Mouse (Mus musculus) kidney, adult 2 months (tissue): Measurements from ENCODE around the gene Ap3b1. TPM values are rescaled to one million over a fixed set of nuclear protein-coding genes. Genes with fewer than 3 reads are reported as not detected.
"Not testable (repeated sequence)": the region's sequence is repeated elsewhere in the genome, so short reads cannot be mapped to it uniquely, and the experiment has no call there.

Experiments
- DNase-seq: peaks from one replicate; pipeline ENCODE4 v3.0.0; 2021
- H3K27ac ChIP-seq: fragments of 200-500 bp; 2 replicates; pipeline ENCODE4 v1.5.1; 2012; ENCODE audit warnings: low read depth, low read length, control low read depth, inconsistent platforms; ENCODE audit not compliant: insufficient read depth
- H3K27me3 ChIP-seq: fragments of 200-500 bp; replicated peaks from 2 replicates; pipeline ENCODE4 v1.6.1; 2012; ENCODE audit warnings: mild to moderate bottlenecking, moderate library complexity, low read length, inconsistent platforms; ENCODE audit not compliant: control insufficient read depth, insufficient read depth
- H3K36me3 ChIP-seq: fragments of 200-500 bp; 2 replicates; pipeline ENCODE4 v1.6.1; 2012; ENCODE audit warnings: mild to moderate bottlenecking, moderate library complexity, low read length, inconsistent platforms; ENCODE audit not compliant: control insufficient read depth, insufficient read depth
- H3K4me1 ChIP-seq: fragments of 200-500 bp; 2 replicates; pipeline ENCODE4 v1.6.1; 2011; ENCODE audit warnings: low read length; ENCODE audit not compliant: control insufficient read depth, insufficient read depth
- H3K4me3 ChIP-seq: fragments of 200-500 bp; 2 replicates; pipeline ENCODE4 v1.5.1; 2011; ENCODE audit warnings: mild to moderate bottlenecking, low read depth, low read length, control low read depth; ENCODE audit not compliant: insufficient read depth
- CTCF ChIP-seq: fragments of 200-500 bp; conservative IDR thresholded peaks from 2 replicates; pipeline ENCODE4 v1.5.1; 2011; ENCODE audit warnings: low read depth, mild to moderate bottlenecking, control low read depth, low read length, moderate library complexity, mixed read lengths; ENCODE audit not compliant: insufficient read depth, insufficient read length
- POLR2A ChIP-seq: fragments of 200-500 bp; IDR thresholded peaks from one replicate; pipeline ENCODE4 v1.6.1; 2011; ENCODE audit warnings: low read depth, low read length, control low read depth
- WGBS: fragments of 180-500 bp; shearing (Covaris S2); methylation state at CpG from one replicate; pipeline ENCODE4 v1.1.7; 2018; 5-methylcytosine and 5-hydroxymethylcytosine counted together
- polyA plus RNA-seq: library from polyadenylated mRNA; depleted of rRNA; stranded (reverse); fragments of >200 nt; gene quantifications from 2 replicates; pipeline ENCODE4 v1.2.3, GENCODE M21; 2012; rRNA removed

Ap3b1 gene
- polyA plus RNA-seq, result 48.9 and 49.4 TPM in 2 replicates

GRCm38 (mm10) chr13:94358401-94359265 lies at the start of gene Ap3b1:
Gene Ap3b1 (plus strand): TSS chr13:94358960.
- WGBS, result under 1% methylated on average over 79 of the region's 79 CpGs
- H3K4me3 ChIP-seq, result peak within 1 kb of the TSS; percentile 78
- peak; percentile 10 for TF ChIP-seq POLR2A
- no peak for TF ChIP-seq CTCF

DNA sequence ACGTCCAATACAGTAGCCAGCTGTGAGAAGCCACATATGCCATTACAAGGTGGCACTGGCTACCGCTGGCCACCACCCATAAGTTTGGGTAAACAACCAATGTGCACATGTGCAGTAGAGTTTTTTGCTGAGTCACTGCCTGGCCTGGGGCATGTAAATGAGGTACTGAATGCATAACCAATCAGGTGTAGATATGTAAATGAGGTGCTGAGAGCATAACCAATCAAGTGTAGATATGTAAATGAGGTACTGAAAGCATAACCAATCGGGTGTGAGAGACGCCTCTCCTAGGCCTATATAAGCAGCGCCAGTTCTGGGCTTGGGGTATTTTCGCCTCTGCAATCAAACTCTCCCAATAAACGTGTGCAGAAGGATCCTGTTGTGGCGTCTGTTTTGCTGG lies 45.9 kb upstream of the Ap3b1 start:
- 91% methylated on average over 8 of the region's 8 CpGs for WGBS
- not testable (repeated sequence) for H3K36me3 ChIP-seq, DNase-seq, H3K4me1 ChIP-seq, H3K4me3 ChIP-seq, H3K27ac ChIP-seq, H3K27me3 ChIP-seq

More at GRCm38 (mm10) chr13:94358401-94359265, at the start of gene Ap3b1:
- Histone ChIP-seq H3K4me1 (peaks cover 4% of the 10 kb centered on the region; the same call in 1 of the 2 replicates), H3K27ac (peak within 1 kb of the TSS; percentile 57), H3K27me3 (no peaks in the 10 kb centered on the region), H3K36me3 (no peaks in the 10 kb centered on the region)
- peak; percentile 93 for DNase-seq

GRCm38 (mm10) chr13:94316975-94317511 lies 41.7 kb upstream of the Ap3b1 start:
- TF ChIP-seq CTCF, result no peak
- TF ChIP-seq POLR2A, result no peak
- H3K27me3 ChIP-seq, result no peaks in the 10 kb centered on the region
- H3K4me3 ChIP-seq, result no peak overlapping the region
- 85% methylated on average over 10 of the region's 10 CpGs for WGBS
- H3K27ac ChIP-seq, result no peak overlapping the region
- no peaks in the 10 kb centered on the region for H3K36me3 ChIP-seq
- H3K4me1 ChIP-seq, result no peaks in the 10 kb centered on the region
- no peak for DNase-seq

DNA sequence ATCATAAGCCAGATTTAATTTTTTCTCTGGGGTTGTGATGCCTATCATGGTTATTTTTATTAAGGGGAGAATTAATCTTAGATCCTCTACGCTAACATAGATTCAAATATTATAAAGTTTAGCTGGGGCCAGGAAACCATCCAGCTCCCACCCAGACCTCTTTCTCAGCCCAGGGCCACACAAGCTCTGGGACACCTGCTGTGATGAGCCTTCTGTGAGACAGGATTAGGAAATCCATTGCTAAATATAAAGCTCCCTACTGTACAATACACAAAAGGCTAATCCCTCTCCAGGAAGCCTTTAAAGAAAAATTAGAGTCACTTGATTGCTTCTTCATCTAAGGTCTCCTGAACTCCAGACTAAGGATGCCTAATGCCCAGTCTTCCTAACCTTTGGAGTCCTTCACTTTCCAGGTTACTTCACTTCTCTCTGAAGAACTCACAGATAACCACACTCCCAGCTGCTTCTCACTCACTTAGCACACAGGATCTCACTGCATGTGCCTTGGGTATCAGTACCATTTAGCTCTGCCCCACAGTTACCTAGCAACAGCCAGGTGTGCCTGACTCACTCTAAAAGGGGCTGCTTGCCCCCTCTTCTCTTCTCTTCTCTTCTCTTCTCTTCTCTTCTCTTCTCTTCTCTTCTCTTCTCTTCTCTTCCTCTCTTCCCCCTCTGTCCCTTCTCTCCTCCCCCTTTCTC lies 37.5 kb upstream of the Ap3b1 start:
- TF ChIP-seq CTCF, result no peak
- TF ChIP-seq POLR2A, result no peak
- WGBS, result 84% methylated on average over 1 of the region's 1 CpGs

DNA sequence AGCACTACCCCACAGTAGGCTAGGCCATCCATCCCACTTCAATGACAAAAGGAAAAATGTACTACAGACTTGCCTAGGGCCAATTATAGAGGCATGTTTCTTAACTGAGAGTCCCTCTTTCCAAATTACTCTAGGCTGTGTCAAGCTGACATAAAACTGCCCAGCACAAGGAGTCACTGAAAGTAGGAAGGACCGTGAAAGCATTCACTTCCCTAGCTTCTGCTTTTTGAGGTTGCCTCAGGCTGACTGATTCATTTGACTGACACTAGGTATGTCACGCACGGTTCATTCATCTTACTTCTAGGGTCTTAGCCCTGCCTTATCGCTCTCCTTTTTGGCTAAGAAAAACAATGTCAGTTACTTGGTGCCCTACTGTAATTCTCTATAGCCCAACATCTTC lies 36.3 kb upstream of the Ap3b1 start:
- no peaks in the 10 kb centered on the region for H3K4me1 ChIP-seq
- no peaks in the 10 kb centered on the region for H3K36me3 ChIP-seq
- H3K27me3 ChIP-seq, result no peaks in the 10 kb centered on the region
- WGBS, result 91% methylated on average over 4 of the region's 4 CpGs
- no peak overlapping the region for H3K27ac ChIP-seq
- no peak overlapping the region for H3K4me3 ChIP-seq
- TF ChIP-seq POLR2A (no peak), CTCF (no peak)
- DNase-seq, result no peak

More for the DNA sequence above, 37.5 kb upstream of the Ap3b1 start:
- Histone ChIP-seq H3K4me3 (no peak overlapping the region), H3K27me3 (no peaks in the 10 kb centered on the region), H3K36me3 (no peaks in the 10 kb centered on the region), H3K4me1 (no peaks in the 10 kb centered on the region), H3K27ac (no peak overlapping the region)
- no peak for DNase-seq

DNA sequence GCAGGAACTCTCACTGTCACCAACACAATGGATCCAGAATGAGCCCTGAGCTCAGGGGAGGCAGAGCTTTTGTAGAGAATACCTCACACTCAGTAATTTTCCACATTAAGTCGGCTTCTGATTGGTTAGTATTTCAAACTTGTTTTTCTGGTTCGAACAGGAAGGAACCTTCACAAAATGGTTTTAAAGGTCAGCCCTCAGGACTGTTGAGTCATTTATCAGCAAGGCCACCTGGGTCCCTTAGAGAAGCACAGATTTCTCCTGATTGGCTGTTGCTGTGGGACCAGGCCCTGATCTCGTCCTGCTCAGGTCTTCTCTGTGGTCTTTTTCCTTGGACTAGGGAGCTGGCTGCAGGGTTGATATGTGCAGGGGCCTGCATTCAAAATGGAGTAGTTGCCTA lies 30.7 kb upstream of the Ap3b1 start:
- Histone ChIP-seq H3K27me3 (no peaks in the 10 kb centered on the region), H3K27ac (peak overlapping the region; percentile 77), H3K4me1 (0 out of 2 replicates have a peak, but pooled peaks cover 2% of the 10 kb centered on the region), H3K36me3 (no peaks in the 10 kb centered on the region), H3K4me3 (no peak overlapping the region)
- 36% methylated on average over 3 of the region's 3 CpGs for WGBS
- no peak for TF ChIP-seq CTCF
- no peak for TF ChIP-seq POLR2A
- DNase-seq, result peak; percentile 40

DNA sequence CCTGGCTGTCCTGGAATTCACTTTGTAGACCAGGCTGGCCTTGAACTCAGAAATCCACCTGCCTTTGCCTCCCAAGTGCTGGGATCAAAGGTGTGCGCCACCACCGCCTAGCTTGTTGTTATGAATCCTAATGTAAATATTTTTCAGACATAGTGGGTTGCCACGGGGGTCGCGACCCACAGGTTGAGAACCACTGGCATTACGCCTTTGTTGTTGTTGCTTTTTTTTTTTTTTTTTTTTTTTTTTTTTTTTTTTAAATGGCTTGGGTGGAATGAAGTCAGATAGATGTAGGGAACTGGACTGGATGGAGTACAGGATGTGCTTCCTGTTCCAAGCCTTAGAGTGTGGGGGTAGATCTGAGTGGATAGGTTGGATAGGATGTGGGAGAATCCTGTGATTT lies 29.8 kb upstream of the Ap3b1 start:
- H3K4me3 ChIP-seq, H3K4me1 ChIP-seq, H3K27ac ChIP-seq, DNase-seq, H3K27me3 ChIP-seq, H3K36me3 ChIP-seq: not testable (repeated sequence)
- WGBS, result 95% methylated on average over 6 of the region's 6 CpGs
